In genomic region chr13:41220304-41220834, GRCm38 (mm10) we compare ENCODE assay signal across 8 mouse cellular contexts. TPM values are rescaled to one million over a fixed set of nuclear protein-coding genes. Genes with fewer than 3 reads are reported as not detected.
A peak's percentile ranks its signal among the peaks of the same experiment; 100 is the strongest.
DNase-seq lines count a peak whose midpoint lies in the region; ATAC-seq and TF ChIP-seq lines count a peak whose summit lies in the region.

Elovl2 (minus strand) TSS chr13:41220405.

- no peaks in the 10 kb centered on the region for H3K4me1 ChIP-seq in ES-Bruce4 (ENCODE audit: control insufficient read depth, insufficient read depth, low read length)
- H3K4me1 ChIP-seq in lung, embryonic 15.5 days = no peaks in the 10 kb centered on the region

- intact Hi-C loops in heart, postnatal 36 days (cut with DNase I) = no loop called here

- no peaks in the 10 kb centered on the region for H3K9me3 ChIP-seq in ES-Bruce4 (replicated peaks; ENCODE audit: control insufficient read depth, insufficient read depth, low read length, poor library complexity, severe bottlenecking)
- H3K9me3 ChIP-seq in lung, embryonic 15.5 days = no peaks in the 10 kb centered on the region

- peak; percentile 18 for DNase-seq in cerebellum, adult 11 months
- peak; percentile 81 for DNase-seq in forelimb bud, embryonic 11.5 days (ENCODE audit: low read depth, low spot score)
- DNase-seq in heart, postnatal 36 days = peak; percentile 66 to 71
- peak; percentile 38 to 61 for DNase-seq in layer of hippocampus, adult 2 months (ENCODE audit: low spot score in 2 of 2)
- DNase-seq in ovary, postnatal 10 days (ENCODE audit: low spot score) = peak; percentile 42
- peak; percentile 61 for DNase-seq in thymus, postnatal 0 days (ENCODE audit: low spot score)

- no peaks in the 10 kb centered on the region for H3K36me3 ChIP-seq in ES-Bruce4 (ENCODE audit: control insufficient read depth, insufficient read depth, low read length, poor library complexity, severe bottlenecking)
- H3K36me3 ChIP-seq in lung, embryonic 15.5 days = no peaks in the 10 kb centered on the region

- H3K27me3 ChIP-seq in ES-Bruce4 (ENCODE audit: control insufficient read depth, insufficient read depth, low read length, poor library complexity, severe bottlenecking) = peaks cover 2% of the 10 kb centered on the region; the same call in 1 of the 2 replicates
- H3K27me3 ChIP-seq in lung, embryonic 15.5 days = no peaks in the 10 kb centered on the region

- peak; percentile 93 for ATAC-seq in lung, embryonic 15.5 days (ENCODE audit: borderline replicate concordance, extremely low read depth, low FRiP score, low TSS enrichment)

- no peak within 1 kb of the TSS for H3K27ac ChIP-seq in ES-Bruce4 (ENCODE audit: insufficient read depth, low read length)
- peak within 1 kb of the TSS; percentile 69 for H3K27ac ChIP-seq in layer of hippocampus, adult 2 months
- no peak within 1 kb of the TSS for H3K27ac ChIP-seq in lung, embryonic 15.5 days

- 2% methylated on average over 53 of the region's 77 CpGs for WGBS in lung, embryonic 15.5 days

- H3K9ac ChIP-seq in ES-Bruce4 (ENCODE audit: low read depth, poor library complexity, severe bottlenecking) = peak within 1 kb of the TSS; percentile 79
- H3K9ac ChIP-seq in lung, embryonic 15.5 days = peak within 1 kb of the TSS; percentile 40; the same call in 1 of the 2 replicates

- peak within 1 kb of the TSS; percentile 87 for H3K4me2 ChIP-seq in lung, embryonic 15.5 days

- TF ChIP-seq POLR2A in ES-Bruce4 (IDR thresholded peaks at IDR 0.05; ENCODE audit: insufficient read depth, low read length) = no peak

- peak; percentile 42 for TF ChIP-seq CTCF in ES-Bruce4 (IDR thresholded peaks at IDR 0.05; ENCODE audit: low read depth, low read length)
- TF ChIP-seq CTCF in layer of hippocampus, adult 2 months (conservative IDR thresholded peaks at IDR 0.05) = peak; percentile 72

- no peak for TF ChIP-seq EP300 in ES-Bruce4 (IDR thresholded peaks at IDR 0.05; ENCODE audit: insufficient read depth, low read depth, low read length)

- peak within 1 kb of the TSS; percentile 88 for H3K4me3 ChIP-seq in ES-Bruce4 (ENCODE audit: low read depth, low read length)
- H3K4me3 ChIP-seq in layer of hippocampus, adult 2 months = peak within 1 kb of the TSS; percentile 54
- peak within 1 kb of the TSS; percentile 57 for H3K4me3 ChIP-seq in lung, embryonic 15.5 days

RNA-seq across cellular contexts. Expression of gene Elovl2, which starts in this region (rescaled TPM):
- 3.7 and 5.8 TPM in 2 replicates for polyA plus RNA-seq in ES-Bruce4 (2011; ENCODE audit: insufficient read depth, insufficient read length, low read depth, missing spikeins)
- total RNA-seq in heart, postnatal 36 days (2021) = under 1 TPM in 1 of 2 experiments, not detected in 1; 0.08 TPM
- 10 to 100 TPM; 16.2 to 16.9 TPM for total RNA-seq in layer of hippocampus, adult 2 months (2021)
- polyA plus RNA-seq in lung, embryonic 15.5 days (2015; fragmentation: Nextera tagmentation; extraction: Ambion mirVana) = 3.5 and 4.3 TPM in 2 replicates
- polyA plus RNA-seq in thymus, postnatal 0 days (2015; fragmentation: Nextera tagmentation; extraction: Ambion mirVana) = 0.08 and 0.27 TPM in 2 replicates

Comparison
In these comparisons a context has a peak if more than half of its experiments do, and no peak if none do; other contexts are left out.
1. RNA of gene Elovl2 (total RNA-seq): 16.2 to 16.9 TPM in layer of hippocampus, adult 2 months; 0.08 TPM in heart, postnatal 36 days; every median in the first group is over 10 times any median in the second.
2. Peak in DNase-seq in heart, postnatal 36 days; RNA of the gene not detected or under 1 TPM.
3. Peak in DNase-seq in thymus, postnatal 0 days; RNA of the gene not detected or under 1 TPM.
4. DNase-seq: peak in every context shown above with its lines; median percentile 81 in forelimb bud, embryonic 11.5 days; 68 in heart, postnatal 36 days; 61 in thymus, postnatal 0 days; 50 in layer of hippocampus, adult 2 months; 42 in ovary, postnatal 10 days; 18 in cerebellum, adult 11 months.
5. Peak in every context shown above with its lines, with median percentiles within 50 percentile points of each other: H3K4me3 ChIP-seq.